Mouse (Mus musculus) brown adipose tissue, adult 24 weeks (tissue): ENCODE measurements around the gene Maml1. TPM values are rescaled to one million over a fixed set of nuclear protein-coding genes. Genes with fewer than 3 reads are reported as not detected.

Experiments
- H3K27ac ChIP-seq: fragments of 200-500 bp; replicated peaks from 2 replicates; pipeline ENCODE4 v1.5.1; 2012; ENCODE audit warnings: low read depth, mild to moderate bottlenecking, low read length
- H3K4me1 ChIP-seq: fragments of 200-500 bp; 2 replicates; pipeline ENCODE4 v1.6.1; 2012; ENCODE audit warnings: low read length, mixed read lengths; ENCODE audit not compliant: control insufficient read depth, insufficient read depth, insufficient read length
- H3K4me3 ChIP-seq: fragments of 200-500 bp; 2 replicates; pipeline ENCODE4 v1.5.1; 2012; ENCODE audit warnings: low read depth, mild to moderate bottlenecking, low read length, moderate library complexity; ENCODE audit not compliant: insufficient read depth
- polyA plus RNA-seq: library from polyadenylated mRNA; stranded (reverse); fragments of >200 nt; gene quantifications from 2 replicates; pipeline ENCODE4 v1.2.4, GENCODE M21; 2012; ENCODE audit not compliant: missing spikeins, insufficient read depth, insufficient read length

The Maml1 gene
- polyA plus RNA-seq, 1 experiment, result 3.9 TPM

DNA sequence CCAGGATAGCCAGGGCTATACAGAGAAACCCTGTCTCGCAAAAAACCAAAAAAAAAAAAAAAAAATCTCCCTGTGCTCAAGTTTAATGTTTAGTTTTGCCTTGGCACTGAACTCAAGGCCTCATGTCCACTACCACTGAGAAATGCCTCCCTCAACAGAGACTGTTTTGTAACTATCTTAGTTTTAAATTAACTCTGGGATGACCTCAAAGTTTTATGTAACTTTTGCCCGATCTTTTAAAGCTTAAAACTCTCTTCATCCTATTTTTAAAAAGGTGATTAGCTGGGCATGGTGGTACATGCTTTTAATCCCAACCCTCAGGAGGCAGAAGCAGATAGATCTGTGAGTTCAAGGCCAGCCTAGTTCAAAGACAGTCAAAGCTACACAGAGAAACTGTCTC is 11.3 kb upstream of the Maml1 start:
- H3K4me1 ChIP-seq, result no peaks in the 10 kb centered on the region
- no peak overlapping the region for H3K27ac ChIP-seq
- no peak overlapping the region for H3K4me3 ChIP-seq

DNA sequence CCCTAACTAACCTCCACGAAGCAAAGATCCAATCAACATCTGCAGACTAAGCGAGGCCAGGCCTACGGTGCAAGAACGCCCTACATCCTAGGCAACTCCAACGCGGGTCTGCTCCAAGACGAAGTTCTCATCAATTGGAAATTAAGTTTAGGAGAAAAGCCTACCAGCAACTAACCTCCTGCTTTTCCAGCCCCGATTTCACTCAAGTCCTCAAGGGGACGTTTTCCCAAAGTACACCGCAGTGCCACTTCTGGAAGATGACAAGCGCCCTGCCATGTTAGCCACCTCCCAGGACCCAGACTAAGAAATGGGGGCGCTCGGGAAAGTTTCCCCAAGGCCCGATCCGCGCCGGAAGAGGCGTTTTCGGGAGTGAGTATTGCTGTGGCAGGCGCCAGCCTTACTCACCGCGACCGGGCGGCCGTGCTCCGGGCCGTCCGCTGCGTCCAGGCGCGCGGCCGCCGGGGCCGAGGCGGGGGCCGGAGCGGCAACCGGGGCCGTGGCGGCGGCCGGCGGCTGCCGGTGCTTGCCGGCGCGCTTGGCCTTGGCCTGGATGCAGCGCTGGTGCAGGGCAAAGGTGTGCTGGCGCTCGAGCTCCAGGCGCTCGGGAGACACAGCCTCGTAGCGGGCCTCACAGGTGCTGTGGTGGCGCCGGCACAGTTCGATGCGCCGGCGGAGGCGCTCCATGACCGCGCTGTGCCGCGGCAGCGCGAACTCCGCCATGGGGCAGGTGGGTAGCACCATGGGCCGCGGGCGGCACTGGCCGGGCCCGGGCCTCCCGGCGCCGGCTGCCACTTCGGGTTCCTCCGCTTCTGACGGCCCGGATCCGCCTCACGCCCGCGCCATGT is 568 bp downstream of the Maml1 start:
- peaks cover 10% of the 10 kb centered on the region for H3K4me1 ChIP-seq
- peak overlapping the region; percentile 86 for H3K27ac ChIP-seq
- H3K4me3 ChIP-seq, result peak overlapping the region; percentile 93

DNA sequence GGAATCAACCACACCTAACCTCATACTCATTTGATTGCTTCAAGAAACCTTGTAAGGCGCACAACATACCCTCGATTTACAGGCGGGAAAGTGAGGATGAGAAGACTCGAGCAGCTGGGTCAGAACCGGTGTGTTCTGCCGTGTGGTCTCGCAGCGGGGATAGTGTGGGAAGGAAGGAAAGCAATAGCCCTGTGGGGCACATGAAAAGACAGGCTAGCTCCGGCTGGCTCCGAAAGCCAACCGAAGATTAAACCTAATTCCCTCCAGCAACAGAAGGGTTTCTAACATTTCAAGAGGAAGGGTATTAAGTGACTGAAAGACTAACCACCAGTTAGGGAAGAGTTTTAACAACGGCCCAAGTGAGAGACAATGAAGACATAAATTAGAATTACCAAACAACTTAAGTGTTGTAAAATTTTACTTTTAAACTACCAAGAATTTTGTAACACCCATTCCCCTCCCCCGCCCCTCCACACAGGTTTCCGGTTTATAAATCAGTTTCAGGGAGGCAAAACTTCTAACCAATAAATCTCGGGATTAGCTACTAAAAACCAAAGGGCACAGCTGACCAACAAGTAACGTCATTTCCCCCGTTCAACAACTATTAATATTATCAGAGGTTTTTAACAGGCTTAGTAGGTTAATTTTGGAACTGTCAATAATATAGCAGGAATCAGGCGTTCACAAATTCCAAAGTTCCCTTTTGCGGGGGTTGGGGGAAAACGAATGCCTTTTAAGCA is 1.5 kb downstream of the Maml1 start:
- H3K4me3 ChIP-seq, result peak overlapping the region; percentile 93
- H3K27ac ChIP-seq, result peak overlapping the region; percentile 86
- peaks cover 10% of the 10 kb centered on the region for H3K4me1 ChIP-seq

DNA sequence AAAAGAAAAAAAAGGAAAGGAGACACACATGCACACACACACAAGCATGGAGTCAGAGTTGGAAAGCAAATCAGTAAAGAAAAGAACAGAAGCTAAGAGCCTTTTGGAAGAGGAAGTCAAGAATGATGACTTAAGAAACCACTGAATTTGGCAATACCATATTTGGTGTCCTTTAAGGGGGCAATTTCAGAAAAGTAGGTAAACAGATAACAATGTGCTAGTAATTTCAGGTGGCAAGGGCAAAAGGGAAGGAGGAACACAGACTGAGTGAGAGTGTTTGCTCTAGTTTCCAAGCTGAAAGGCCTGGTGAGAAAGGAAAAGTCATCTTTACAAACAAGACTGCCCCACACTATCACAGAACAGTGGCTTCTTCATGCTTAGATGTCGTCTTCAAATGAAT is 5.7 kb downstream of the Maml1 start:
- no peak overlapping the region for H3K4me3 ChIP-seq
- 0 out of 2 replicates have a peak overlapping the region, but pooled peaks have one; percentile 30 for H3K27ac ChIP-seq
- peaks cover 10% of the 10 kb centered on the region for H3K4me1 ChIP-seq

DNA sequence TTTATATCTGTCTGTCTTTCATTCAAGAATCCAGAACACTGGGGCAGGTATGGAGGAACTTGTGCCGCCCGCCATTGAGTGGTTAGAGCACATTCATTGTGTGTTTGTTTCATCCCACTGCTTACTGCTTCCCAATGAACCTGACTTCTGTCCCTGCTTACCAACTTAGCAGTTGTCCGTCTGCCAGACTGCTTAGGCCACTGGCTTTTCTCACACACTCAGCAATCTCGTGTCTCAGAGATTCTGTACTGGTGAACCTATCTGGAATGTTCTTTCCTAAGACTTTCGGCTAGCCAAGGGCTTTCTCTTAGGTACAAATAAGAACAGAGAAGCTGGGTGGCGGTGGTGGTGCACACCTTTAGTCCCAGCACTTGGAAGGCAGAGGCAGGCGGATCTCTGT is 6.4 kb downstream of the Maml1 start:
- H3K4me1 ChIP-seq, result peaks cover 10% of the 10 kb centered on the region
- H3K4me3 ChIP-seq, result no peak overlapping the region
- H3K27ac ChIP-seq, result 0 out of 2 replicates have a peak overlapping the region, but pooled peaks have one; percentile 8

DNA sequence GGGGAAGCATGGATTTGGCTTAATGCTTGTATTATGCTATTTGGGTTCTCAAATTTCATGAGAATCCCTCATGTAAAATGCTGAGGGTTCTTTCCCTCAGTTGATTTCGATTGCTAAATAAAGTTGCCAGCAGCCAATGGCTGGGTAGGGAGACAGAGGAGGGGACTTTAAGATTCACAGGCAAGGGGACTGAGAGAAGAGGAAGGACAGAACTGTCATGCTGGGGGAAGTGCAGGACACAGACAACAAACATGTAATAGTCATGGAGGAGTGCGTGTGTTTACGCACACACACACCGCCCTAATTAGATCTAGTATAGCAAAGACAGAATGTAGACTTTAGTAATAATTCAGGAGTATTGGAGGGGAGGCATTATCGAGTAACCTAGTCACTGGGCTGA is 6.8 kb downstream of the Maml1 start:
- Histone ChIP-seq H3K27ac (no peak overlapping the region), H3K4me3 (no peak overlapping the region)

DNA sequence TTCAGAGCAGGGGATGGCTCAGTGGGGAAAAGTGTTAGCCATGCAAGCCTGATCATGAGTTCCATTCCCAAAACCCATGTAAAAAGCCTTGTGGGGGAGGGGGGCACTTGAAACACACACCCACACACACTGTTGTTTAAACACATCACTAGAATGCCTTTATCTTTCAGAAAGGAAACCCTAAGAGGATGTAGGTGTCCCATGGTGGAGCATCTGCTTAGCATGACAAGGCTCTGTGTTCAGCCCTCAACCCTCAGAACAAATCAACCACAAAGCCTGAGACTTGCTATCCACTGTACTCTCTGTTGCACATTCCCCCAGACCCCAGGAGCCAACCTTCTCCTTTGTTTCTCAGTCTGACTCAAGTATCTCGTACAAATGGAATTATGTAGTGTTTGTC is 12.1 kb downstream of the Maml1 start:
- Histone ChIP-seq H3K4me1 (peaks cover 6% of the 10 kb centered on the region), H3K27ac (no peak overlapping the region), H3K4me3 (no peak overlapping the region)

More for the DNA sequence above, 6.8 kb downstream of the Maml1 start:
- peaks cover 7% of the 10 kb centered on the region for H3K4me1 ChIP-seq

DNA sequence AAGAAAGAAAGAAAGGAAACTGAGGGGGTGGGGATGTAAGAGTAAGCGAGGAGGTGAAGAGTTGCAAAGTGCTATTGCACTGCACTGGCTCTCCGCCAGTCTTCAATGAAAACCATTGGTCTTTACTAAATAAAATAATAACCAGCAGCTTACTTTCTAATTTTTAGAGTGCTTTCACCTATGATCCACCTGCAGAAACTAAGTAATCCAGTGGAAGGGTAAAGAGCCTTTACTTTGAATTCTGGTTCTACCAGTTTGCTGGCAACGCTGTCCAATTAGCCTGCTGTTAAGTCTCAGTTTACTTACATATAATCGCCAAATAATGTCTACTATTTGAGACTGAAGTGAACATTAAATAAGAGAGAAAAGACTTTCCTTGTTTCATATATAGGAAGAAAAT is 13.1 kb downstream of the Maml1 start:
- Histone ChIP-seq H3K4me3 (no peak overlapping the region), H3K27ac (no peak overlapping the region), H3K4me1 (peaks cover 8% of the 10 kb centered on the region)

DNA sequence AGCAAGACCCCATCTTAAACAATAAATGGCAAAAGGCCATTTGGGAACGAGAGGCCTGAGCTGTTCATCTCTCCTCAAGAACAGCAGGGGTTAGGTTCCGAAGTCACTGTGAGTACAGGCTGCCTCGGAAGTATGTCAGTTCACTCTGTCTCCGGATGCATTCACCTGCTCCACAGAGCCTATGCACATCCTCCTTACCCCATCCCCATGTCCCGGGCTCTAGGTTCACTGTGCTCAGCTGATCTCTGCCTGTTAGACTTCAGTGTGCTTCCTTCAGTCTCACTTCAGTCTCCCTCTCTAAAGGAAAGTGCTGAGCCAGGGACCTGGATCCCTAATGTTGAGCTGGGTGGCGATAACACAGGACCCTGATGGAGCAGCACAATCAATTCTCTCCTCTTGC is 14.4 kb downstream of the Maml1 start:
- no peak overlapping the region for H3K27ac ChIP-seq
- no peak overlapping the region for H3K4me3 ChIP-seq
- peaks cover 8% of the 10 kb centered on the region for H3K4me1 ChIP-seq

DNA sequence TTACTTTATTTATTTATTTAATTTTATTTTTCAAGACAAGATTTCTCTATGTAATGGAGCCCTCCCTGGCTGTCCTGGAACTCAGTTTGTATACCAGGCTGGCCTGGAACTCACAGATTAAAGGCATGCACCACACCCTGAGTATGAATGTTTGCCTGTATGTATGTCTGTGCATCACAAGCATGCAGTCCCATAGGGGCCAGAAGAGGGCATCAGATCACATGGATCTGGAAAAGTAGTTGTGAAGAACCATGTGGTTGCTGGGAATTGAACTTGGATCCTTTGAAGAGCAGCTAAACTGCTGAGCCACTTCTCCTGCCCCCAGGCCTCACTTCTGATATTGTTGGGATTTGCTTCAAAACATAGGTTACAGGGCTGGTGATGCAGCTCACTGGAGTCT is 15.1 kb downstream of the Maml1 start:
- peaks cover 8% of the 10 kb centered on the region for H3K4me1 ChIP-seq
- no peak overlapping the region for H3K4me3 ChIP-seq
- H3K27ac ChIP-seq, result no peak overlapping the region

DNA sequence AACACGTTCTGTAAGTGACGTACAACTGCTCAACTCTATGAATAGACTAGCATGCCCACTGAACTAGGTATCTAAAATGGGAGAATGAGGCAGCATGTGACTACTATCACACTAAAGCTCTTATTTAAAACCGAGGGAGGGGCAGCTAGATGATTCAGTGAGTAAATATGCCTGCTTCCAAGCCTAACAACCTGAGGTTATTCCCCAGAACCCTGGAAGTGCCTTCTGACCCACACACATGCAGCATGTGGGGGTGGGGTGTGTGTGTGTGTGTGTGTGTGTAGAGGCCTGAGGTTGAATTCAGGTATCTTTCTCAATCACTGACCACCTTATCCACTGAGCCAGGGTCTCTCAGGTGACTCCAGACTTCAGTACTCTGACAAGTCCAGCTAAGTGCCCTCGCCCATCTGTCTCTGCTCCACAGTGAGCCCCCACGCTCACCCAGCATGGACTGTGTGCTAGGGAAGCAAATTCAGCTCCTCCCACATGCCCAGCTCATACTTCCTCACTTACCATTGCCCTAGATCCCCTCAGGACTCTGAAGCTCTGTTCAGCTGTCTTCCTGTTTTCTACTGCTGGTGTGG is 16.5 kb downstream of the Maml1 start:
- Histone ChIP-seq H3K4me3 (no peak overlapping the region), H3K4me1 (peaks cover 12% of the 10 kb centered on the region), H3K27ac (no peak overlapping the region; the same call in 1 of the 2 replicates)

DNA sequence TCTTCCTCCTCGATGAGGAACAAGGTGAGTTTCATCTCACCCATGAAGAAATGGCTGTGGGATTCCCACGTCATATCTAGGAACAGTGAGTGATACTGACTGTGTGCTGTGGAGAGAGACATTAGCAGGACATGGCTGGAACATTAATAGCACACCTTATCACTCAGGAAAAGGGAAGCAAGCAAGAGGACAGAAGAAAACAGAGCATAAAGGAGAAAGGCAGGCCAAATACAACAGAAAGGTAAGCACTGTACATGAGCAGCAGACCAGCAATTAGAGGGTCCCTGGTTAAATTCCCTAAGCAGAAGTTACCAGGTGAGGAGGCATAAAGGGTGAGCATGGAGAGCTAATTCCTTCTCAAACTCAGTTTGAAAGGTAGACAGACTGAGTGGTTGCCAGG is 17.0 kb downstream of the Maml1 start:
- Histone ChIP-seq H3K4me3 (no peak overlapping the region), H3K27ac (no peak overlapping the region), H3K4me1 (peaks cover 12% of the 10 kb centered on the region)

DNA sequence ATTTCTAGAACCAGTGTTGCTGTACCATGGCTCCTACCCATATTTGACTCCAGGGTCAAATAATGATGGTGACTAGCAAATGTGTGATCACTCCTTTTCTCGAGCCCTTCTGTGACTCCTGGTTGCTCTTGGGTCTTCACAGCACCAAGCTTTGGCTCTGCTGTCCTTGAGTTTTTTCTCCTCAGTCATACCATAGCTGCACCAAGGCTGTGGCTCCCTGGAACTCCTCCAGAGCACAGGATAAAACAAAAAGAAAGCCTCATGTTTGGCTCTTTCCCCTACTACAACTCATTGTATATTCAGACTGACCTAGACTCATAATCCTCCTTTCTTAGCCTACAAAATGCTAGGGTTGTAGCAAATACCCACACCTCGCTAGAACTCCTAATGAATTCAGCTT is 19.3 kb downstream of the Maml1 start:
- Histone ChIP-seq H3K4me1 (peaks cover 12% of the 10 kb centered on the region), H3K27ac (no peak overlapping the region), H3K4me3 (no peak overlapping the region)

DNA sequence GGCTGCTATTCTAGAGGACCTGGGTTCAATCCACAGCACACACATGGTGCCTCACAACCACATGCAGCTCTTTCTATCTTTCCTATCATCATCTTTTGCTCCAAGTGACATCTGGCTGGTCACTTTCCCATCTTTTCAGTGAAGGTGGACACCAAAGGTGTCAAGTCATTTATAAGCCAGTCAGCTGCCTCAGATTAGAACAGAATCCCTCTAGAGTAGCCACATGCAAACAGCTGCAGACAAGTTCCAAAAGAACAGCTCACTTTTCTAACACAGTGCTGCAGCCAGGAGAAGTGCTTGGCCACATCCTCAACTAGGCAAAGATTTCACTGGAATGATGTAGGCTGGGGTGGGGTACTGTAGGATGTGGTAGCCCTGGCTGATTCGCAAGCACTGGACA is 22.2 kb downstream of the Maml1 start:
- no peak overlapping the region for H3K27ac ChIP-seq
- no peak overlapping the region for H3K4me3 ChIP-seq
- H3K4me1 ChIP-seq, result peaks cover 6% of the 10 kb centered on the region

DNA sequence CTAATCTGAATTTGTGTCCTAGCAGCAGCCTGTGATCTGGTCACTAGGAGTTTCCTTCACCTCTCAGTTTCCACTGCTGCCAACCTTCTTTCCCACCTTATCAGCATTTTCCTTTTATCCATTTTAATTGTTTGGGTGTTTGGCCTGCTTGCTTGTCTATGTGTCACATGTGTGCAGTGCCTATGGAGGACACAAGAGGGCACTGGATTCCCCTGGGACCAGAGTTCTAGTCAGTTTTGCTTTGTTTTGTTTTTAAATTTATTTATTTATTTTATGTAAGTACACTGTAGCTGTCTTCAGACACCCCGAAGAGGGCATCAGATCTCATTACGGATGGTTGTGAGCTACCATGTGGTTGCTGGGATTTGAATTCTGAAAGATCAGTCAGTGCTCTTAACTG is 22.9 kb downstream of the Maml1 start:
- Histone ChIP-seq H3K4me3 (no peak overlapping the region), H3K4me1 (peaks cover 5% of the 10 kb centered on the region; the same call in 1 of the 2 replicates), H3K27ac (no peak overlapping the region)
